Mouse (Mus musculus): ENCODE data around the gene Rnf114. TPM values are rescaled to one million over a fixed set of nuclear protein-coding genes. Genes with fewer than 3 reads are reported as not detected.
A peak's percentile ranks its signal among the peaks of the same experiment; 100 is the strongest.

Gene Rnf114
- 101 and 106 TPM in 2 replicates for polyA plus RNA-seq (2012; rRNA removed)

GRCm38 (mm10) chr2:167491757-167492708 lies at the start of gene Rnf114:
Rnf114 (plus strand) TSS chr2:167492645.
- no peak for TF ChIP-seq POLR2A (IDR thresholded peaks at IDR 0.05; ENCODE audit: borderline replicate concordance, insufficient read depth, low read length)
- TF ChIP-seq CTCF (IDR thresholded peaks at IDR 0.05; ENCODE audit: borderline replicate concordance, insufficient read depth, low read depth, low read length), result no peak
- Histone ChIP-seq H3K27ac (ENCODE audit: insufficient read depth, low read length) (peak within 1 kb of the TSS; percentile 96), H3K4me3 (replicated peaks; ENCODE audit: insufficient read depth, low read depth, low read length) (peak within 1 kb of the TSS; percentile 96), H3K4me1 (ENCODE audit: control insufficient read depth, insufficient read depth, low read length) (peaks cover 16% of the 10 kb centered on the region), H3K27me3 (ENCODE audit: control insufficient read depth, insufficient read depth, low read length) (no peaks in the 10 kb centered on the region)
- whole genome bisulfite sequencing, result 1% methylated on average over 52 of the region's 52 CpGs
- DNase-seq, result peak; percentile 25 to 37

GRCm38 (mm10) chr2:167443411-167444193 lies 48.8 kb upstream of the Rnf114 start:
- Histone ChIP-seq H3K4me3 (replicated peaks; ENCODE audit: insufficient read depth, low read depth, low read length) (no peak overlapping the region), H3K27me3 (ENCODE audit: control insufficient read depth, insufficient read depth, low read length) (no peaks in the 10 kb centered on the region), H3K4me1 (ENCODE audit: control insufficient read depth, insufficient read depth, low read length) (peaks cover 46% of the 10 kb centered on the region), H3K27ac (ENCODE audit: insufficient read depth, low read length) (peak overlapping the region; percentile 99)
- TF ChIP-seq CTCF (IDR thresholded peaks at IDR 0.05; ENCODE audit: borderline replicate concordance, insufficient read depth, low read depth, low read length) (no peak), POLR2A (IDR thresholded peaks at IDR 0.05; ENCODE audit: borderline replicate concordance, insufficient read depth, low read length) (peak; percentile 5; the same call in 1 of the 2 replicates)
- 39% methylated on average over 4 of the region's 4 CpGs for WGBS
- peak; percentile 79 to 82 for DNase-seq

GRCm38 (mm10) chr2:167445911-167446780 lies 46.3 kb upstream of the Rnf114 start:
- WGBS, result 46% methylated on average over 20 of the region's 20 CpGs
- Histone ChIP-seq H3K4me1 (ENCODE audit: control insufficient read depth, insufficient read depth, low read length) (peaks cover 67% of the 10 kb centered on the region), H3K27ac (ENCODE audit: insufficient read depth, low read length) (peak overlapping the region; percentile 80), H3K4me3 (replicated peaks; ENCODE audit: insufficient read depth, low read depth, low read length) (no peak overlapping the region), H3K27me3 (ENCODE audit: control insufficient read depth, insufficient read depth, low read length) (no peaks in the 10 kb centered on the region)
- DNase-seq, result peak in 1 of 2 experiments; percentile 50
- TF ChIP-seq POLR2A (IDR thresholded peaks at IDR 0.05; ENCODE audit: borderline replicate concordance, insufficient read depth, low read length) (no peak), CTCF (IDR thresholded peaks at IDR 0.05; ENCODE audit: borderline replicate concordance, insufficient read depth, low read depth, low read length) (no peak)

GRCm38 (mm10) chr2:167447207-167447606 lies 45.2 kb upstream of the Rnf114 start:
- DNase-seq, result no peak
- no peaks in the 10 kb centered on the region for H3K27me3 ChIP-seq (ENCODE audit: control insufficient read depth, insufficient read depth, low read length)

GRCm38 (mm10) chr2:167447629-167448028 lies 44.8 kb upstream of the Rnf114 start:
- no peak overlapping the region for H3K4me3 ChIP-seq (replicated peaks; ENCODE audit: insufficient read depth, low read depth, low read length)
- no peak for DNase-seq
- H3K27ac ChIP-seq (ENCODE audit: insufficient read depth, low read length), result no peak overlapping the region
- TF ChIP-seq CTCF (IDR thresholded peaks at IDR 0.05; ENCODE audit: borderline replicate concordance, insufficient read depth, low read depth, low read length), result no peak
- TF ChIP-seq POLR2A (IDR thresholded peaks at IDR 0.05; ENCODE audit: borderline replicate concordance, insufficient read depth, low read length), result no peak
- no peaks in the 10 kb centered on the region for H3K27me3 ChIP-seq (ENCODE audit: control insufficient read depth, insufficient read depth, low read length)
- WGBS, result 87% methylated on average over 8 of the region's 8 CpGs
- peaks cover 69% of the 10 kb centered on the region for H3K4me1 ChIP-seq (ENCODE audit: control insufficient read depth, insufficient read depth, low read length)

More at GRCm38 (mm10) chr2:167447207-167447606, 45.2 kb upstream of the Rnf114 start:
- Histone ChIP-seq H3K4me1 (ENCODE audit: control insufficient read depth, insufficient read depth, low read length) (peaks cover 69% of the 10 kb centered on the region), H3K4me3 (replicated peaks; ENCODE audit: insufficient read depth, low read depth, low read length) (no peak overlapping the region), H3K27ac (ENCODE audit: insufficient read depth, low read length) (peak overlapping the region; percentile 3; the same call in 1 of the 2 replicates)
- TF ChIP-seq POLR2A (IDR thresholded peaks at IDR 0.05; ENCODE audit: borderline replicate concordance, insufficient read depth, low read length) (no peak), CTCF (IDR thresholded peaks at IDR 0.05; ENCODE audit: borderline replicate concordance, insufficient read depth, low read depth, low read length) (no peak)
- WGBS, result 91% methylated on average over 7 of the region's 7 CpGs

GRCm38 (mm10) chr2:167449331-167450275 lies 42.8 kb upstream of the Rnf114 start:
- no peak for TF ChIP-seq CTCF (IDR thresholded peaks at IDR 0.05; ENCODE audit: borderline replicate concordance, insufficient read depth, low read depth, low read length)
- TF ChIP-seq POLR2A (IDR thresholded peaks at IDR 0.05; ENCODE audit: borderline replicate concordance, insufficient read depth, low read length), result no peak
- Histone ChIP-seq H3K27ac (ENCODE audit: insufficient read depth, low read length) (peak overlapping the region; percentile 82), H3K4me3 (replicated peaks; ENCODE audit: insufficient read depth, low read depth, low read length) (no peak overlapping the region), H3K27me3 (ENCODE audit: control insufficient read depth, insufficient read depth, low read length) (no peaks in the 10 kb centered on the region), H3K4me1 (ENCODE audit: control insufficient read depth, insufficient read depth, low read length) (peaks cover 64% of the 10 kb centered on the region)
- 26% methylated on average over 21 of the region's 21 CpGs for WGBS
- peak; percentile 72 to 73 for DNase-seq
